Mouse (Mus musculus): Measurements from ENCODE around the gene Ccdc172. TPM values are rescaled to one million over a fixed set of nuclear protein-coding genes. Genes with fewer than 3 reads are reported as not detected.

Gene Ccdc172
- not detected for polyA plus RNA-seq (2021)

DNA sequence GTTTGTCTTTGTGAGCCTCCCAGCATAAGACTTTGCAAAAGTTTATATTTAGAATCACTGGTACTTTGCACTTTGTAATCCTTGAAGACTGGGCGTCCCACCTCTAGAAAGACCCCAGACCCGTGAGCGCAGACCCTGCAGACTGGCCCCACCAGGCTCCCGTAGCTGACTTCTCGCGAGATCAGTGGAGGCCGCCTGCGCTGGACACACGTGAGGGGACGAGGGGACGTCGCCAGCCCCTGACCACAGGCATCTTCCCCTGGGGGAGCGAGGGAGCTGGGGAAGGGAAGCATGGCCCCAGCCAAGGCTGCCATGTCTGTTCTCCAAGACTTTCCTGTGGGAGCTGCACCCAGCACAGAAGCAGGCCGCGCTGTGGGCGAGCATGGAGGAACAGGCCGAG lies at the start of gene Ccdc172:
TSS of gene Ccdc172 (plus strand) at position 176 of the 400 bp plus-strand sequence.
- ChIA-PET CTCF (no interaction called here), POLR2A (interaction anchor here (0.8 kb wide), 1 partner anchor 27 kb away, joined by 3 read pairs; no protein-coding TSS in a partner anchor)
- DNase-seq (ENCODE audit: low read depth, low spot score) (no peak), ATAC-seq (no peak)
- H3K27me3 ChIP-seq = peaks cover 51% of the 10 kb centered on the region
- TF ChIP-seq CTCF (IDR thresholded peaks at IDR 0.05) = no peak
- in situ Hi-C loops (cut with MboI; ENCODE audit: low pct_unique_long_range_greater_than_20kb) = no loop called here

DNA sequence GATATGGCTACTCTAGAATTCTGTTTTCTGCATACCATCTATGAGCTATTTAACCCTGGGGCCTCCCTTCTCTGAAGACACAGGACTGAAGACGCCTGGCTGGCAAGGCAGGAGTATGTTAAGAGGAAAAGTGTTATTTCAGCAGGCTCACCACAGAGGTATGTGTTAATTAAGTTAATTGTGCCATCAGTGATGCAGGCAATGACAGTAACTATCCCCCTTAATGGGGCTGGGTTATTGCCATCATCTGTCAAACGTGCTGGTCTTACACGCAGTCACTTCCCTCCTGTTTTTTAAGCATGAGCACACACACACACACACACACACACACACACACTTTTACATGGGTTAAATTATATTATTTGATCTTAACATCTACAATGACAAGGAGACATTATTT lies 48.0 kb upstream of the Ccdc172 start:
- DNase-seq (ENCODE audit: low read depth, low spot score) = no peak
- no peak for TF ChIP-seq CTCF (IDR thresholded peaks at IDR 0.05)
- ChIA-PET POLR2A (no interaction called here), CTCF (interaction anchor here (1.5 kb wide), 1 partner anchor 27 kb away, joined by 3 read pairs; no protein-coding TSS in a partner anchor)
- no peak for ATAC-seq
- H3K27me3 ChIP-seq = peaks cover 5% of the 10 kb centered on the region
- in situ Hi-C loops (cut with MboI; ENCODE audit: low pct_unique_long_range_greater_than_20kb) = loop anchor here (10.0 kb wide), 3 partner anchors 469 to 809 kb away; no protein-coding TSS in a partner anchor

DNA sequence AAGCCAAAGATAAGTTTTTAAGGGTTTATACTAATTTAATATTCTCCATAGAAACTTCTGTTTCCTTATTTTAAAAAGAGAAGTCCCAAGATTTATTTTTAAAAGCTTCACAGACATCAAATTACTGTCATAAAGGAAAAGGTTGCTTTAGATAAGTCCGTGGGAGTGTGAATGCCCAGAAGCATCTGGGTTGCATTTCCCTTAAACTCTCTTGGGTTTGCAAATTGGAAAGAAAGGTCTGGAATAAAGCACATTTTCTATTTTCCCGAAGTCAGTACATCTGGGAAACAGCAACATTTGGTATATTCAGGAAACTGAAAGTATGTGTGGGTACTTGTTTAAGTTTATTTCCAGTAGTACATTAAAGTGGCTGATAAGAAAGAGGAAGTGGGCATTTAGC lies 43.5 kb upstream of the Ccdc172 start:
- no peak for ATAC-seq

DNA sequence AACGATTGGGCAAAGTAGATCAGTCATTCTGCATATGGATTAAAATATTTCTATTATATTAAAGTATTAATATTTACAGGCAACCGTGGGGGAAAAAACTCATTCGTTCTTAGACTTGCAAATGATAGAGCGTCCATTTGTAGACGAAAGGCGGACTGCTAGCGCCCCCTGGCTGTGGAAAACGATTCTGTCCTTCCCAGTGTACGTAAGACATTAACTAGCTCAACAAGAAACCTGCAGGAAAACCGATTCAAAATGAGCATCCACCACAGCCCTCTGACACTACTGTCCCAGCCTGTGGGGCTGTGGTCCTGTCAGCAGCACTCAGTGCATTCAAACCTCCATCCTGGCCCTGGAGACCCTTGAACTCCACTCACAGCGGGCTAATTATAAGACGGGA lies 42.4 kb upstream of the Ccdc172 start:
- peak; percentile 89 for TF ChIP-seq CTCF (IDR thresholded peaks at IDR 0.05)
- peaks cover 5% of the 10 kb centered on the region for H3K27me3 ChIP-seq
- no peak for ATAC-seq
- ChIA-PET POLR2A (no interaction called here), CTCF (interaction anchor here (0.6 to 2.5 kb wide), 16 partner anchors 11 to 653 kb away, joined by 3 to 10 read pairs (median 4); partner anchors contain the start of gene Gfra1)
- in situ Hi-C loops (cut with MboI; ENCODE audit: low pct_unique_long_range_greater_than_20kb) = loop anchor here (5.0 to 10.0 kb wide), 5 partner anchors 475 to 815 kb away; no protein-coding TSS in a partner anchor
- no peak for DNase-seq (ENCODE audit: low read depth, low spot score)

More for the DNA sequence above, 43.5 kb upstream of the Ccdc172 start:
- POLR2A ChIA-PET = no interaction called here
- H3K27me3 ChIP-seq = peaks cover 5% of the 10 kb centered on the region
- no peak for TF ChIP-seq CTCF (IDR thresholded peaks at IDR 0.05)
- DNase-seq (ENCODE audit: low read depth, low spot score) = no peak
- in situ Hi-C loops (cut with MboI; ENCODE audit: low pct_unique_long_range_greater_than_20kb) = loop anchor here (5.0 to 10.0 kb wide), 5 partner anchors 474 to 814 kb away; no protein-coding TSS in a partner anchor
- CTCF ChIA-PET = interaction anchor here (1.3 to 2.5 kb wide), 9 partner anchors 10 to 652 kb away, joined by 3 to 10 read pairs (median 4); partner anchors contain the start of gene Gfra1

DNA sequence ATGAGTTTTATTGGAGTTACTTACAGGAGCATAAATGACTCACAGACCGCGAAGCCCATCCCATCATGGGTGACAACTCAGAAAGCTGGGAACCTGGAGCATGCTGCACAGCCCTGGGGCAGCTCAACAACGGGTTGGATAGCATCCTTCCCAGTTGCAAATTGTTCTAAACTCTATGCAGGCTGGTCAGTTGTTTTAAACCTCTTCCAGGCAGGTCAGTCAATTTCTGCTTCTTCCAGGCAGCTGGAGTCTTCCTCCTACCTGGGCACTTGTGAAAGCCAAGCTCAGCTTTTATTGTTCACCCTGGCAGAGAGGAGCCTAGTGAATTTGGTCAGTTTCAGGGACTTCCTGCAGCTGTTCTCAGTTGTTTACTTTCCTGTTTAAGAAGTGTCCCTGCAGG lies 37.5 kb upstream of the Ccdc172 start:
- ChIA-PET CTCF (interaction anchor here (0.6 to 1.4 kb wide), 3 partner anchors 84 to 153 kb away, joined by 3 read pairs; no protein-coding TSS in a partner anchor), POLR2A (no interaction called here)
- no peaks in the 10 kb centered on the region for H3K27me3 ChIP-seq
- in situ Hi-C loops (cut with MboI; ENCODE audit: low pct_unique_long_range_greater_than_20kb) = loop anchor here (5.0 kb wide), 2 partner anchors 83 to 148 kb away; no protein-coding TSS in a partner anchor
- TF ChIP-seq CTCF (IDR thresholded peaks at IDR 0.05) = no peak
- DNase-seq (ENCODE audit: low read depth, low spot score) (no peak), ATAC-seq (no peak)

DNA sequence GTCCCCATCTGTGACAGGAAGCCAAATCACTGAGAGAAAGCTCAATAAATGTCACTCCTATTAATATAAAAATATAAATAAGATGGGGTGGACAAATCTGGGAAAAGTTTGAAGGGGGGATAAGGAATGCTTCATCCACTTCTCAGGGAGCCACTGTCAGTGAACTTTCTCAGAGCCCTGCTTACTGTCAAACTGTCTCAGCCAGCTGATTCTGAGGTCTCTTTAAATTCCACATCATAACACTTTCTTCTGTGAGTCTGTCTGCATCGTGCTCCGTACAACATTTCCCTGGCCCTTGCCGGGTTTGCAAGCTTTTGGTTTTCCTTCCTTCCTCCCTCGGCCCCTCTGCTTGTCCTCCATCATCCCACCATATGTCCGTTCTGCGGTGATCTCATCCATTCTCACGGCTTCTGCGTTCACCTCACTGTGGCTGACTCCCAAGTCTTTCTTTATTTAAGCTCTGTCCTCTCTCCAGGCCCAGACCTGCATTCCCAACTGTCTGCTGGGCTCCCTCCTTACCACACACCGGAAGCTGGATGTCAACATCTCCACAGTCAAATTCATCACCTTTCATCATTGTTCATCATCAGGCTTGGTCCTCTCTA lies 29.3 kb upstream of the Ccdc172 start:
- peaks cover 5% of the 10 kb centered on the region for H3K27me3 ChIP-seq
- CTCF ChIA-PET = interaction anchor here (1.0 to 1.7 kb wide), 3 partner anchors 13 to 29 kb away, joined by 3 to 4 read pairs (median 3); no protein-coding TSS in a partner anchor
- in situ Hi-C loops (cut with MboI; ENCODE audit: low pct_unique_long_range_greater_than_20kb) = no loop called here
- ATAC-seq (no peak), DNase-seq (ENCODE audit: low read depth, low spot score) (no peak)
- POLR2A ChIA-PET = no interaction called here
- no peak for TF ChIP-seq CTCF (IDR thresholded peaks at IDR 0.05)

DNA sequence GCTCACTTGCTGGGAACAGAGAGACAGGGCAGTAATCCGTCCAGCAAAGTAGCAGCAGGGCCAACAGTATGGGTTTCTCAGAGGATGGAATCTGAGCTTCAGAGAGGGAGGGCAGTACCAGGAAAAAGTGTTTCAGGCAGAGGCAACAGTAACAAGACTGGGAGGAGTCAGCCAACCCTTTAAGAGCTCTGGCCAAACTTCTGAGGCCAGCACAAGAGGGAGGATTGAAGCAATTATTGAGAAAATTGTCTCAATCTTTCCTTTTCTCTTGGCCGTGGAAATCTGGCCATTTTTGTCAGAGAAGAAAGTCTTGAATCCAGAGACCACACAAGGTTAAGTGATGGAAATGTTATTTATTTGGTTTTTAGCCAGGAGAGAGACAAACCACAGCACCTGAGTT lies 25.1 kb upstream of the Ccdc172 start:
- CTCF ChIA-PET = interaction anchor here (1.7 kb wide), 1 partner anchor 59 kb away, joined by 4 read pairs; no protein-coding TSS in a partner anchor
- in situ Hi-C loops (cut with MboI; ENCODE audit: low pct_unique_long_range_greater_than_20kb) = no loop called here
- no peak for TF ChIP-seq CTCF (IDR thresholded peaks at IDR 0.05)
- POLR2A ChIA-PET = no interaction called here
- no peak for DNase-seq (ENCODE audit: low read depth, low spot score)
- no peak for ATAC-seq
- H3K27me3 ChIP-seq = peaks cover 9% of the 10 kb centered on the region

DNA sequence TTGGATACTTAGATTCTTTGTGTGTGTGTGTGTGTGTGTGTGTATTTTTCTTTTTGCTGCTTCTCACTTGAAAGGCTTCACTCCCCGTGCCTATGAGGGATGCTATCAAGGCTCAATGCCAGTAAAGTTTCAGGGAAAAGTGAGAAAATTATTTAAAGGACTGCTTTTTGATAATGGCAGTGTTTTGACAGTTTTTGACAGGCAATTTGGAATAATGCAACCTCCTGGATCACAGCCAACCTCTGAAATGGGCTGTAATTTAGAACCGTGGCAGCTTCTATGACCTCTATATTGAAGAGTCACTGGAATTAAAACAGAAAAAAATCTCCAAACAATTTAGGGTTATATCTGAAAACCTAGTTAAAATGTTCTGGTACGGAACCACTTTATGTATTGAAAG lies 14.7 kb upstream of the Ccdc172 start:
- TF ChIP-seq CTCF (IDR thresholded peaks at IDR 0.05) = no peak
- H3K27me3 ChIP-seq = peaks cover 15% of the 10 kb centered on the region
- ATAC-seq = no peak
- in situ Hi-C loops (cut with MboI; ENCODE audit: low pct_unique_long_range_greater_than_20kb) = no loop called here
- no peak for DNase-seq (ENCODE audit: low read depth, low spot score)
- ChIA-PET POLR2A (no interaction called here), CTCF (interaction anchor here (1.0 to 1.8 kb wide), 2 partner anchors 10 to 25 kb away, joined by 3 to 5 read pairs; no protein-coding TSS in a partner anchor)

DNA sequence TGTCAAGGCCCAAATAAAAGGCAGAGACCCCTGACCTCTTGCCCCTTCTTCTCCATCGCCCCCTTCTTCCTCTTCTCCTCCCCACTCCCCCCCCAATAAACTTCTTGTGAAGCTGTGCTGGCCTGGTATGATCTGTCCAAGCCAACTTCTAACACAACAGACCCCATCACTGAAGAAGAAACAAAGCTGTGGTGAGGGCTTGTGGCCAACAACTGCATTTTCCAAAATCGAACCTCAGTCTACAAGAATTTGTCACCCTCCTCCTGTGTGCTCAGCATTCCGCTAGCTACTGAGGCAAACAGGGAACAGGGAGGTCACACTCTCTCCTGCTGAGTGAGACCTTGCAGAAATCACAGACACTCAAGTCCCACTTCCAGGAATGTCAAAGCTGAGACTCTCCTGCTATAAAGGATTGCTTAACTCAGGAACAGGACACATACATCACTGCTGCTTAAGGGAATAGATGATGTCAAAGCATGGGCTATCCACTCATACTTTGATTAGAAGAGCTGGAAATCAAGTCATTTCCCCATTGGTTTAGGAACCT lies 12.3 kb upstream of the Ccdc172 start:
- ATAC-seq (no peak), DNase-seq (ENCODE audit: low read depth, low spot score) (no peak)
- no peak for TF ChIP-seq CTCF (IDR thresholded peaks at IDR 0.05)
- in situ Hi-C loops (cut with MboI; ENCODE audit: low pct_unique_long_range_greater_than_20kb) = no loop called here
- POLR2A ChIA-PET = no interaction called here
- CTCF ChIA-PET = interaction anchor here (1.2 to 1.5 kb wide), 2 partner anchors 30 to 33 kb away, joined by 3 read pairs; no protein-coding TSS in a partner anchor
- H3K27me3 ChIP-seq = peaks cover 29% of the 10 kb centered on the region

DNA sequence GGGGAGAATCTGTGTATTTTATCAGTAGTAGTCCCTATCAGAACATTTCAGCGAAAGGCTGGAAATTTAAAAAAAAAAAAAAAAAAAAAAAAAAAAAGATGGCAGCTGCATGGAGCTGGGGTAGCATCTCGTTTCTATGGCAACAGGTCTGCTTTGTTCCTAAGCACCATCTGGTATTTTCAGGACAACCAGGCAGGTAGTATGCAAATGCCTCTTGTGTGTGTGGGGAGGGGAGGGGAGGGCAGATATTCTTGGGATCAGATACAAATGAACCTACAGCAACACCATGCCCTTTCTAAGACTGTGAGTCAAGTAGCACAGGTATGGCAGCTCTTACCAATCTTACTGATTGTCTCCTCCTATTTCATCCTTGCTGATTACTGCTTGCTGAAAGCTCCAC lies 11.7 kb upstream of the Ccdc172 start:
- no peak for TF ChIP-seq CTCF (IDR thresholded peaks at IDR 0.05)
- peaks cover 33% of the 10 kb centered on the region for H3K27me3 ChIP-seq
- CTCF ChIA-PET = interaction anchor here (1.5 kb wide), 1 partner anchor 33 kb away, joined by 3 read pairs; no protein-coding TSS in a partner anchor
- DNase-seq (ENCODE audit: low read depth, low spot score) (no peak), ATAC-seq (no peak)
- in situ Hi-C loops (cut with MboI; ENCODE audit: low pct_unique_long_range_greater_than_20kb) = no loop called here
- POLR2A ChIA-PET = no interaction called here

DNA sequence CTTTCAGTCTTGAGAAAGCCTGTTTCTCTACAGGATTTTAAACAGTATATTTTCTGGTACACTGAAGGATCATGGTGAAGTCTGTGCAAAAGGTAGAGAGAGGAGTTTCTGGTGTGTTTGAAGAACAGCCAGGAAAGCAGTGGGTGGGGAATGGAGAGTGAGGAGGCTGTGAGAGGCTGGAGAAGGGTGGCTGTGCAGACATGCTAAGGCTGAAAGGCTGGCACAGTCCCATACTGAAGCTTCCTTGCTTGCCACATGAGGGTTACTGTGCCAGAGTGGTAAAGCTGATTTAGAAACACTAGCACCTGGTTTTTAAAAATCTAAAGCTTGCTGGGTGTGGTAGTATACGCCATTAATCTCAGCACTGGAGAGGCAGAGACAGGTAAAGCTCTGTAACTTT lies 9.9 kb downstream of the Ccdc172 start:
- ATAC-seq = no peak

More for the DNA sequence above, 9.9 kb downstream of the Ccdc172 start:
- ChIA-PET CTCF (interaction anchor here (1.2 to 1.5 kb wide), 2 partner anchors 12 to 24 kb away, joined by 3 to 5 read pairs; no protein-coding TSS in a partner anchor), POLR2A (no interaction called here)
- peaks cover 4% of the 10 kb centered on the region for H3K27me3 ChIP-seq
- DNase-seq (ENCODE audit: low read depth, low spot score) = no peak
- TF ChIP-seq CTCF (IDR thresholded peaks at IDR 0.05) = no peak
- in situ Hi-C loops (cut with MboI; ENCODE audit: low pct_unique_long_range_greater_than_20kb) = no loop called here
